Mouse (Mus musculus): Measurements from ENCODE around the gene Ppp1r12b.

The Ppp1r12b gene

DNA sequence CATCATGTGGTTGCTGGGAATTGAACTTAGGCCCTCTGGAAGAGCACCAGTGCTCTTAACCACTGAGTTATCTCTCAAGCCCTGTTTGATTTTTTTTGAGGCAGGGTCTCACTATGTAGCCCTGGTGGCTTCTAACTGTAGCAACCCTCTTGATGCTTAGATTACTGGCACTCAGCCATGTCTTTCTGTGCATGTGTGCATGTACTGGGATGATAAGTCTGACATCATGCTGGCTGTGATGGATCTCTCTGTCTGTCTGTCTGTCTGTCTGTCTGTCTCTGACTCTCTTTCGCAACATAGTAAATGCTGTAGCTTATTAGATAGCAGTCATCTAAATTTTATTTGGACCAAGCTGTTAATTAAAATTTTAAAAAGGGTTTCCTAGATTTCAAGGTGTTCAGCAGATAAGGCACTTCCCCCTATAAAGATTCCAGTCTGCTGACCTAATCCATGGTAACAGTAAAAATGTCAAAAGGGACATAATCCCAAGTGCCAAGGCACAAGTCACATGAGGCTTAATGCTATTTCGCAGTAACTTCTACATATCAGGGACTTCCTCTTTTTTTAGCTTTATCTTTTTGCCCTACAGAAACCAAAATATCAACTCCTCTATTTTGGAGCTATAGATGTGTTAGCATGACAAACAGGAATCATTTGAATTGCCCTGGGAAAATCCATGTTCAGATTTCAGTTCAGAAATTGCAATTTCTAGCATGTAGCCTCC, 164.9 kb downstream of the Ppp1r12b start:
- DNase-seq, result no peak

DNA sequence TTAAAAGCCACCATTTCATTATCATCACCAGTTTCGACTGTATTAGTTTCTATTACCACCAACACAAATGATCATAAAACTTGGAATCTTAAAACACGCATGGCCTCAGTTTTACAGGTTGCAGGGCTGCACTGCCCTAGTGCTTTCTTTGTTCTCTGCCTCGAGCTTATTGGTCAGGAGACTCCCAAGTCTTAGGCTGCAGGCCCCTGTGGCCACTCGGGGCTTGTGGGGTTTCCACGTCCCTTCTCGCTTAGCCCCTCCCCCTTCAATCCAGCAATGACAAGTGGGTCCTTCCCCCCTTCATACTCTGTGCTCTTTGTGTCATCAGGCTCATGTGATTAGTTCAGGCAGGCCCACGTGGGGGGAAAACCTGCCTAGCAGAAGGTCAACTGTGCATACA, 167.6 kb downstream of the Ppp1r12b start:
- DNase-seq, result no peak

DNA sequence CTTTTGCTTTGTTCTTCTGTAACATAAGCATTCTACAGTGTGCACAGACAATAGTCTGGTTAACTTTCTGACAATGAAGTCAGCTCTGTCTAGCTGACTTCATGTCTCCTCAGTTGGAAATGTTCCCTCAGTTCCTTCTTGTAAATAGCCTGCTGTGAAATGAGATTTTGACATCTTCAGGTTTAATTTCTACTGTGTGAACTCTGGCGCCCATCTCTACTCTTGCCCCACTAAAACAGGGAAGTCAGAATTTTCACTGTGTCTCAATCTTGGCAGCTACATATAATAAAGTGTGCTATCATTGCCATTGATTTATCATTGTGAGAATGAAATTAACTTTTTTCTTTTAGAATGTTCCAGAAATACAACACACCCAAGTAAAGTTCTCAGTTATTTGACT, 170.8 kb downstream of the Ppp1r12b start:
- DNase-seq, result no peak

DNA sequence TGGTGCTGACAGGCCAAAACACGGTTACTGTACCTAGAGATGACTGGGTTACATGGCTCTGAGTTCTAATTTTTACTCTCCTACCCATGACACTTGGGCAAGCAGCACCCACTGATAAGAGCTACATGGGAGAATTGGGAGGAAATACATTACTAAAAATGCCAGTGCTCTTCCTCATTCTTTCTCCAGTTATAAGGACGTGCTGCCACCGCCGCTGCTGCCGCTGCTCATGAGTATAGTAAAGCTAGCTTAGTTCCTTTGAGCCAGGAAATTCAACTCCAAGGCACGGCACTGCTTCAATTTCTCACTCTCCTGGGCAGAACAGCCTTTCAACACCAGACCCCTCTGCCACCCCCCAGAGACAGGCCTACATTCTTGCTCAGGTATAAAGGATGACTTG, 171.3 kb downstream of the Ppp1r12b start:
- no peak for DNase-seq

DNA sequence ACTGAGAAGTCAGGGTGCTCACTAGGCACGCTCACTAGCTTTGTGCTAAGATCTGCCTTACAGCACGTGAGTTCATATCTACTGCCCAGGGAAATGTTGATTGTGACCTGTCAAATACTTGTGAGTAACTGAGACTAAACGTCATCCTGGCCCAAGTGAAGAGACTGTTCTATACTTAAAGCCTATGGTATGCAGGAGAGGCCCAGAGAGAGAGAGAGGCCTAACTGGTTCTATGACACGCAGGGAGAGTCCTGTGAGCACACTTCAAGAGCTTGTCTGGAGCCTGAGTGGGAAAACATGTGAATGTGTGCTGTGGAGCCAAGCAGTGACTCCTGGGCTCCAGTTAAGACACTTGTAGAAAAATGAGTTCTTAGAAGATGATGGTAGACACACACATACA, 171.8 kb downstream of the Ppp1r12b start:
- DNase-seq, result no peak

DNA sequence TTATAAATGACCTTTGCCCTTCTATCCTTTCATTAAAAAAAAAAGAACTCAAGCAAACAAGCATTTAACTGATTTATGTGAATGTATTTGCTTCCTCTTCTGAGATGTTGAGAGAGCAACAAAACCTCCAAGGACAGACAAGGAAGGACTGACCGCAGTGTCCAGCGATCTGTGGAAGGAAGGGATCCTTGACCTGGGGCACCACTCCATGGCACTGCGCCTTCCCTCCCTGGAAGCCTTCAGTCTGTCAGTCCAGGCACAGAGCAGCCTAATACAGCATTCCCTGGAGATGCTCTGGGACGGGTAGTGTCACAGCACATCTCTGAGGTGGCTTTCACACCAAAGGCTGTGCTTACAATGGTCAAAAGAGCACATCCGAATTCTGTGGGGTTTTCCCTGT, 172.9 kb downstream of the Ppp1r12b start:
- DNase-seq, result no peak

DNA sequence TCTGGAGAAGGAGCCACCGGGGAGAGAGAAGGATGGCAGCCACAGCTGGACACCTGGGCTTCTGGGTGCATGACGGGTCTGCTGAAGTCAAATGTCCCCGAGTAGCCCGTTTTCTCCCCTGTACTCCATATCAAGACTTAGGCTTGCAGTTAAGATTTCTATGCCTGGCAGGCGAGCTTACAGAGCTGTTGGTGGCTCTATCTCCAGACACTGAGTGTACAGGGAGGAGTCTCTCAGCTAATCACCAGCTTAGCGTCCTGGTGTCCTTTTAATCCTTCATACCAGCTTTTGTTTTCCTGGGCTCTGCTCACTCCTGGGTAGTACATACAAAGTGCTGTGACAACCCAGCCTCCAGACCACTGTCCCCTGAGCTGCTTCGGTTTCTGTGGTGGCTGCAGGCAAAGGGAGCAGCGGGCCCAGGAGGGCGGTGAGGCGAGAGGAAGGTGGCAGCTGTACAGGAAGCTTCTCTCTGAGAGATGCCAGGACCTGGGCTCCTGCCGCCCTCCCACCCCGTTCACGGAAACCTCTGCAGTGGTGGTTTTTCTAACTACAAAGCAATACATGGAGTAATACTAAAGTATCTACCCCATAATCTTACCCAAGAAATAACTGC, 177.7 kb downstream of the Ppp1r12b start:
- no peak for DNase-seq

DNA sequence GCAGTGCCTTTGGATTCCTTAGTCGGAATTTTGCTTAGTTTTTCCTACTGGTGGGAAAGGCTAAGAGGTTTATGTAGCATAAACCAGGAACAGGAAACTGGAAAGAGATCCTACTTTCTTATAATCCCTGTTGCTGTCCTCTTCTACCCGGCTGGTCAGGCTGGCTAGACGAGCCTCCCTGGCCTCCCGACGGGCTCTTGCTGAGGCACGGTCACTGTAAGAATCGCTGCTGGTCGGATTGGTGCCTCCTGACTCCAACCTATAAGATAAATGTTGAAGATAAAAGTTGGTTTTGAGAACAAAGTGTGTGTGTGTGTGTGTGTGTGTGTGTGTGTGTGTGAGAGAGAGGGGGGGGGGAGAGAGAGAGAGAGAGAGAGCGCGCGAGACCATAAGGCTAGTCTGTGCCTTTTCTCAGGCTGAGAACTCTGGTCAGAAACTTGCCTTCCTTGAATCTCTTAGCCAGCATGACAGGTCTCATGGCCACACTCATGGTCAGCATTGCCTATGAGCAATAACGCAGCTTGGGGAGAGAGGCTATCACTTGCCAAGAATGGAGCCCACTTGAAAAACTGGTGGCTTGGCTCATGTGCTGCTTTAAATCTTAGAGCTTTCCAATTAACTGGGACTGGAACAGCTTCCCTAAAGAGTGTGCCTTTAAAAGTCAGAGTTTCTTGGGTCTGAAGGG, 178.4 kb downstream of the Ppp1r12b start:
- no peak for DNase-seq

DNA sequence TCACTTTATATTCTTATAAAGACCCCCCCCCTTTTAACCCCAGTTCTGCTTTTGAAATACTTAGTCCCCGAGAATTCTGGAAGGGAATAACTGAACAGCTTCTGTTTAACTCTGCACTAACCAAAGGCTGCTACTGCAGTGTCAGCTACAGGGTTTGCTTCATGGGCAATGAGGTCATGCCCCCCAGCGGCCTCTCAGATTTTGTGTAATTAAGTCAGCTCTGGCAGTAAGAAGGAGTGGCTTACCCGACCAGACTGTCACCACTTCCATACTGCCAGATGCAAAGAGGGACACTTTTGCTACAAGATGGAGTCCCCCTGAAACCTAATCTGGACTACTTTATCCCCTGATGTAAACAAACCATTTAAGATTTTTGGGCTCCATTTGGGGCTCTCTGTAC, 180.1 kb downstream of the Ppp1r12b start:
- no peak for DNase-seq

DNA sequence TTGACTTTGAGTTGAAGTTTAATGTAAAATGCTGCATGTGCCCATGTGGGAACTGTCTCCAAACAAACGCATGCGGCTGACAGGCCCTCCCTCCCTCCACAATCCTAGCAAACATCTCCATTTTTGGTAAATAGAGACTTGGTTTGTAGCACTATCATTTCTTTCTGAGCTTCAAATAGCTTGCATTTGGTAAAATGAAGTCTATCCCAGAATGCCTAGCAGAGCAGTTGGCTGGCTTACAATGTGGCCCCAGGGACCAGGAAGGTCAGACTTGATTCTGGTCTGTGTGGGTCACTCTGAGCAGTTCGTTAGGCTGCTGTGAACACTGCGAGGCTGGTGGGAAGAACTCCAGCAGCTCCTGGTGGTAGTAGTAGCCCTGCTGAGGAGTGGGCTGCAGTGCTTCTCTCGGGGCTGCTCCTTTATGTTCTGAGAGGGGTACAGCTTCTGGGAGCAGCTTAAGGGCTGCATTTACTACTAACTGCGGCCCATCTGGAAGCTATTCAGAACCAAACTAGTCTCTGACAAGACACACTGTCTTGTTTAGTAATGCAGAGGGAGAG, 180.9 kb downstream of the Ppp1r12b start:
- DNase-seq, result no peak

DNA sequence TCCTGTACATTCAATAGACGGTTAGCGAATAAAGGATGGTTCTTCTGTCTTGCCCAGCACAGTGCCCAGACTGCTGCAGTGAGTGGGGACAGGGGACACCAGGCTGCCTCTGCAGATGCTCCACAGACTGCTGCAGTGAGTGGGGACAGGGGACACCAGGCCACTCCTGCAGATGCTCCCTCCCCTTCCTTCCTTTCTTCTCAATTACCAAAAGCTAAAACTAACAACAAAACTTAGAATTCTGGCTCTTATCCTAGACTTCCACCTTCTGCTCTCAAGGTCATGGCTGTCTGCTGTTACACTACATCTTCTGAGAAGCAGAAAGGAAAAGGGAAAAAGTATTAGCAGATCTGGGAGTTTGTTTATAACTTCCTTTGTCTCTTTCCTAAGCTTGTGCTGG, 181.5 kb downstream of the Ppp1r12b start:
- DNase-seq, result no peak

DNA sequence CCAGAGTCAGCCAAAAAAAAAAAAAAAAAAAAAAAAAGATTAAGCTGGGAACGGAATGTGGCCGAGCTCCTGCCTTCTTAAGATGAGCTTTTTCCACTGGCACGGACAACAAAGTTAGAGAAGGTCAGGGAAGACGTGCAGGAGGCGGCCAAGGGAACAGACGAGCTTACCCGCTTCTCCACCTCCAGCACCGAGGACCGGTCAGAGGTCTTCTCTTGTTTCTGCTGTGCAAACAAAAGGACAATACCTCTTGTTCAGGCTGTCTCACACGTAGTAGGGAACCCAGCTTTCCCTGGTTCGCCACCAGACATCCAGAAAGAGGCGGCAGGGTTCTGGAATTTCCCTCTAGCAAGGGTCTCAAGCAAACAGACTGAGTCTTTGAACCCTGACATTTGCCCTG, 182.5 kb downstream of the Ppp1r12b start:
- no peak for DNase-seq

DNA sequence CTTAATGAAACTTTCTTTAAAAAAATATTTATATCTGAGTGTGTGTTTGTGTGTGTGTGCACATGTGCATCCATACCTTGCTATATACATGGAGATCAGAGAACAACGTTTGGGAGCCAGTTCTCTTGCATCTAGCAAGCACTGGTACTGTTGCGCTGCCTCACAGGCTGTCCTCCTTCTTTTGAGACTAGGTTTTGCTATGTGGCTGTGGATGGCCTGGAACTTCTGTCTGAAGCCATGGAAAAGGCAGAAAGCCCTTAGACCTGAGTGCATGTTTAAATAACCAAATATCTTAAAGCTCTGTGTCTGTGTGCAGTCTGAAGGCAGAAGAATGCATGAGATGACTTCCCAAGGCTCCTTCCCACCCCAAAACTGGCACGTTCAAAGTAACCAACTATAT, 182.9 kb downstream of the Ppp1r12b start:
- no peak for DNase-seq

DNA sequence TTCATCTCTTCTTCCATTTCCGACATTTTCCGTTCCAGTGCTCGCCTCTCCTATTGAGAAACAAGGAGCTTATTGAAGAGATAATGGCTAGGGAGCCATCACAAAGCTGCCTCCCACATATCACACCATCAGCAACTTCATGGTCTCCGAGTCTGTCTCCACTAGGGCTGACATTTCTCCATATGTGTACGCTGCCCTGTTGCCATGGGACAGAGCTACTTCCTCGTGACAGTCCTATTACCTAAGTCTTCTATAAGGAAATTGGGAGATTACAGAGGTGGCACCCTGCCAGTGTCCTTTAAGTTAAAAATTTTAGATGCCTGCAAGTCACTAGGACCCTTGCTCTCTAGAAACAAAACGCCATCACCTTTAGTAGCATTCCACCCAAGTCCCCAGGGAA, 183.7 kb downstream of the Ppp1r12b start:
- no peak for DNase-seq

DNA sequence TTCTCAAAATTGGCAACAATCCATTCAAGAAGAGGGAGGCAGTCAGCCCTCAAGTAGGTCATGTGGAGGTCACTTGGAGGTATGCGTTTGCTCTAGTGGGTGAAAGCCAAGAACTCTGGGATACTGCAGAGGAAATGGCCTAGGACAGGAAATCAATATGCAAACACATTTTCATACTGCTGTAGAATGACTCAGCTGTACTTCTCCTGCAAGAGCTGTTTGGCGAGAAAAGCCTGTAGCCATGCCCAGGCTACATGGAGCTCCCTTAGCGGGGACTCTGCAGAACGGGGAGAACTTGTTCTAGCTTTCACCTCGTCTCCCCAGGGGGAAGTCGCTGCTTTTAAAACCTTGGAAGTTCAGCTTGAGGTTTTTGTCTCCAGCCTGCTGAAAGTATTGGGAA, 184.4 kb downstream of the Ppp1r12b start:
- no peak for DNase-seq

DNA sequence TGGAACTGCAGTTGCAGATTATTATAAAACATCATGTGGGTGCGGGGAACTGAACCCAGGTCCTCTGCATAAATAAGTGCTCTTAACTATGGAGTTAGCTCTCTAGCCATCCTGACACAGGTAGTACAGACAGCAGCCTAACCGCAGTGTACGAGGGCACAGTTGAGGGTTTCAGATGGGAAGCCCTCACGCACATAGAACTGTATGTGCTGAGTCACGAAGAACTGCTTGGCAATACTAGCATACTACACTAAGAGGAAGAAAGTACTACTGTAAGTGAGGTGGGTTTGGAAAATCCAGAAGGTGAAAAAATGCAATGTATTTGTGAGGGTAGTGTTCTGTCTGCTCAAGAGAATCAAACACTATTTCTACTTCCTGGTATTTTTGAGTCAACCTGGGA, 185.4 kb downstream of the Ppp1r12b start:
- no peak for DNase-seq

DNA sequence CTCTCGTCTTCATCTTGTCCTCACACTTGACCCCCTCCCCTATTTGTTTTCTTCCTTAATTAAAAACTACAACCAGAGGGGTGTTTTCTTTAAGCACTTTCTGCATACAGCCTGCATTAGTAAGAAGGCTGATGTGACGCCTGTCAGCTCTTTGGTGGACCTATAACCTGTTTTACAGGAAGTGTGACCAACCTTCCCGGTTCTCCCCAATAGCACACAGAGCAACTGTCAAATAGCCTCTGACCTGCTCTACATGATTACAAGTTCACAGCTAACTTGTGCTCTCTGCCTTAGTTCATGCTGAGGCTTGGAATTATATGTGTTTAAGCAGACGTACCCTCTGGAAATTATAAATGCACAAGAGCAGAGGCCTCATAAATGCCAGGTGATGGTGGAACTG, 189.3 kb downstream of the Ppp1r12b start:
- DNase-seq, result no peak

DNA sequence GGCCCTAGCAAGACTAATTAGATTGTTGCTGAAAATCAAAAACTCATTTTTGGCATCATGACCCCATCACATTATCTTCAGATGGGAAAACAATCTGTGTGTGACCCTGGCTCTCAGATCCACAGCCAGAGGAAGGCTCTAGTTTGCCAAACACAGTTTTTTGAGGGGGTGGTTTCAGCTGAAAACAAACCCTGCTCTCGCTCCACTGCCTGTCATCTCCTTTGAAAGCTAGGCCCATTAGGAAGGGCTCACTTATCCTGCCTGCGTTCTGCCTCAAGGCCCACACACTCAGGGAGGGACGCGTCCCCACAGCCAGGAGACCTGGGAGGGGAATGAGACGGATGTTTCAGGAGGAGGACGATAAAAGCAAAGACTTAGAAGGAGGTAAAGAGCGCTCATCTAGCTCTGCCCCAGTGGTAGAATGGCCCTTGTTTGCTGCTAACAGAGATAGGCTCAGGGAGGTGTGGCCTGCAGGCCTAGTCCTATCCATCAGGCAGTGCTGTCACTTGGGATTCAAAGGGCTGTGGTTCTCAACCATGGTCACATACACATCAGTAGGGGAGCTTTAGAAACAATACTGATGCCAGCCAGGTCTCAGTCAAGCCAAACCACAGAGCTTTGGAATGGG, 190.8 kb downstream of the Ppp1r12b start:
- no peak for DNase-seq

DNA sequence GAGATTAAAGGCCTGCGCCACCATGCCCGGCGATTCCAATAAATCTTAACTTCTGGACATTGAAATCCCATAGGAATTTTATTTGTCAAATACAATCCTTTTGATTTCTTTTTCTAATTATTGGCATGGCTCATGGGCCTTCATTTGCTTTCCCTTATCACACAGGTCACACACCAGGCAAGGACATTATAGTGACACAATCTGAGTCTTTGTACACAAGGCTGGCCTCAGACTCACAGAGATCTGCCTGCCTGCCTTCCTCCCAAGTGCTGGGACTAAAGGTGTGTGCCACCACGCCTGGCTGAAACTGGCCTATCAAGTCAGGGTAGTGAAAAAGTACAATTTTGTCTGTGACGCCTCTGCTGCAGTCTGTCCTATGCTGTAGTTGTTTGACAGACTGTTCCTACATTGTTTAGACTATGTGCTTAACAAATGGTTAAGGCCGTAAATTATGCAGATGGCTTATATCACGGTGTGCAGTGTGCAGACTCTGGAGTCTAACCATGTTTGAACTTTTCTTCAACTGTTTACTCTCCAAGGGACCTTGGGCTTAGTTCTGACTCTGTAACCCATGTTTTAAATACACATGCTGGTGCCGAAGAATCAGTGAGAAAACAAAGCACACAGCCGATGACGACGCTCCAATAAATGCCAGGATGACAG, 191.8 kb downstream of the Ppp1r12b start:
- no peak for DNase-seq

DNA sequence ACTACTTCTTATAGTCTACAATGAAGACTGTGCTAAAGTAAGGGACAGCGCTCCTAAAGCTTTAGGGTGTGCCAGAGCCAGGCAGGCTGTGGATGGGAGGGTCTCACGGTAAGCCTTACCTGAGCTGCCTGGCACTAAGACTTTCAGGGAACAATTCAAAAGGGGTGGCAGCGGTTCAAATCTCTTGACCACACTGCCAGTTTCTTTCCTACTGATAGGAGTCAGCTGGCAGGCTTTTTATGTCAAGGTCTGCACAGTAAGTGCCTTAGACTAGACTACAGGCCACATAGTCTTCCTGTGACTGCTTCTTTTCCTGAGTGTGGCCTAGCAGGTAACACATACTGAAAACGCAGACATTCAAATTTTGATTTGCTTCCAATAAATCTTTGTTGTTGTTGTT, 192.5 kb downstream of the Ppp1r12b start:
- DNase-seq, result no peak

DNA sequence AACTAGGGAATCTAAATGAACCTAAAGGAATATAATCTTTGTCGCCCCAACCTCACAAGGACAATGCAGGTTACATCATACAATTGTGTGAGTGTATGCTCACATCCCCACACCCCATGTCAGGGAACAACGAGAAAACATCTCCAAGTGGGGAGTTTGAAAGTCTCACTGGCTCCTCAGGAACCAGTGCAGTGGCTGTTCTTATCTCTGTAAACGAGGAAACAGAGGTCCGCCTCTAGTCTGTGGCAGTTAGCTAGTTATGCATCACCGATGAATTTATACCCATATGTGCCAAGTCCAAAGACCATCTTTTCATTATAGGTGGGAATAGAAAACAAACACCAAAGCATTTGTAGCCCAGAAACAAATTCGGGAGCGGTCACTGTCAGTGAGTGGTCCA, 194.2 kb downstream of the Ppp1r12b start:
- DNase-seq, result no peak

DNA sequence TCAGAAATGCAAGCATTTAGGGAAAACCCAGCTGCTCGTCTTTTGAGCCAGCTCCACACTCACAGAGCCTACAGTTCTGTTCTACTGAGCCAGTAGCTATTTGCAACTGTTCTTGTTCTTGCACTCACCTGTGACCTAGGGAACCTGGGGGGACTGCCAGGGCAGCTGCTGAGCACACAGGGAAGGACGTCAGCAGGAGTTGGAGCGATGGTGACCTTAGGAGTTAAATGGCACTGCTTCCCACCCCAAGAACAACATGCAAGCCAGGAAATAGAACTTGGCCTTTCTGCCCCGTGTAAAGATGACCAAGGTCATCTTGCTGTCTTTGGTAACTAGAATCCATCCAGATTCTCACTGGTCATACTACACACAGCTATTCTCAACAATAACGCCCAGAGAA, 195.1 kb downstream of the Ppp1r12b start:
- no peak for DNase-seq

DNA sequence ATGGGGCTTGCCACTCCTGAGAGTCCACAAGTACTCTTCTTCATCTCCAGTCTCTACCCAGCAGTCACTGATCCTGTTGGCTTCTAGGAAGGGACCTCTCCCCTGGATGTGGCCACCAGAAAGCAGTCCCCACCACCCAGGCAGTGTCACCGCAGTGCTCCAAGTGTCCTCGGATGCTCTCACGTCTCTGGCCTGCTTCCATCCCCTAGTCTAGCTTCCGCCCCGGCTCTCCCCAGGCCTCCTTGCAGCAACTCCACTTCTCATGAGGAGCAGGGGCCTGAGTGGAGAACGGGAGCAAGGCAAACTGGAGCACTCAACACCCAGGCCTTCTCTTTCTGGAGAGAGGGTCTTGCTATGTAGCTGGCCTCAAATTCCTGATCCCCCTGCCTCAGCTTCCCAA, 196.6 kb downstream of the Ppp1r12b start:
- DNase-seq, result no peak

All from thymus, adult 18-20 months (tissue).